Mouse (Mus musculus) cerebellum, adult (tissue): ENCODE measurements around the gene Sectm1b.

Source experiments
- ATAC-seq: cut with Nextera tagmentation; 2 replicates; pipeline ENCODE4 v1.9.2; 2017; ENCODE audit warnings: mild to moderate bottlenecking, moderate library complexity, mixed read lengths; ENCODE audit not compliant: insufficient number of reproducible peaks, low FRiP score, low TSS enrichment

The Sectm1b gene

GRCm38 (mm10) chr11:121038366-121039240 lies 24.8 kb downstream of the Sectm1b start:
- ATAC-seq, result no peak

GRCm38 (mm10) chr11:121033118-121033517 lies 30.3 kb downstream of the Sectm1b start:
- no peak for ATAC-seq

- ATAC-seq, result no peak
Measured at GRCm38 (mm10) chr11:121027259-121027658, 36.1 kb downstream of the Sectm1b start.

GRCm38 (mm10) chr11:121024163-121024562 lies 39.2 kb downstream of the Sectm1b start:
- ATAC-seq, result no peak

GRCm38 (mm10) chr11:121019501-121019900 lies 43.9 kb downstream of the Sectm1b start:
- no peak for ATAC-seq

GRCm38 (mm10) chr11:121017703-121018102 lies 45.7 kb downstream of the Sectm1b start:
- ATAC-seq, result no peak

- no peak for ATAC-seq
Measured at GRCm38 (mm10) chr11:121015472-121015871, 47.9 kb downstream of the Sectm1b start.

GRCm38 (mm10) chr11:121014896-121015300 lies 48.5 kb downstream of the Sectm1b start:
- peak; percentile 76 for ATAC-seq

GRCm38 (mm10) chr11:121013656-121014055 lies 49.7 kb downstream of the Sectm1b start:
- ATAC-seq, result no peak

GRCm38 (mm10) chr11:121010044-121010755 lies 53.2 kb downstream of the Sectm1b start:
- ATAC-seq, result no peak

- ATAC-seq, result no peak
Measured at GRCm38 (mm10) chr11:121006184-121006583, 57.2 kb downstream of the Sectm1b start.

- ATAC-seq, result no peak
Measured at GRCm38 (mm10) chr11:121004281-121004680, 59.1 kb downstream of the Sectm1b start.
